Mouse (Mus musculus): Measurements from ENCODE around the gene Zfp92. TPM values are rescaled to one million over a fixed set of nuclear protein-coding genes. Genes with fewer than 3 reads are reported as not detected.

Zfp92 gene
- polyA plus RNA-seq, 1 experiment from 2014 or later, result not detected

DNA sequence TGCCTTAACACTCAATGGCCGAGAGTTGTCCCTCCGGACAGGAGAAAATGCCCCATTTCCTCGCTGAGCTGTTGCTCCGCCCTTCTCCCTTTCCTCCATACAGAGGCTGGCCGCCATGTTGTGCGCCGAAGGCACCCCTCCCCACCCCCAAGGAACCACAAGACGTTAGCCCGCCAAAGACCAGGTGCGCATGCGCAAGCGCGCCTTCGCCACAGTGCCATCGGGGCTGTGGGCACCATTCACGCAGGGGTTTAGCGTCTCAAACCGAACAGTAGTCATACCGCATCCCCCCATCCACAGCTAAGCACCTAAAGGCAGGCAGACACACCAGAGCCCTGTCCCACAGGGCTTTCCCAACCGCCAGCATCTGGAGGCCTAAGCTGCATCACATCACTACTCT, 9.9 kb upstream of the Zfp92 start:
- Histone ChIP-seq H3K27ac (ENCODE audit: low read depth) (no peak overlapping the region), H3K4me1 (ENCODE audit: insufficient read depth) (no peaks in the 10 kb centered on the region), H3K9me3 (ENCODE audit: low read length) (no peaks in the 10 kb centered on the region), H3K4me3 (ENCODE audit: low read depth, low read length) (no peak overlapping the region), H3K36me3 (replicated peaks; ENCODE audit: insufficient read depth, low read length) (no peaks in the 10 kb centered on the region), H3K27me3 (ENCODE audit: insufficient read depth, low read length) (no peaks in the 10 kb centered on the region), H3K9ac (replicated peaks) (no peak overlapping the region), H3K4me2 (ENCODE audit: low read depth, low read length) (no peak overlapping the region)
- ATAC-seq (no peak), DNase-seq (no peak)
- 88% methylated on average over 20 of the region's 20 CpGs for WGBS (ENCODE audit: insufficient replicate concordance)
- TF ChIP-seq CTCF (IDR thresholded peaks at IDR 0.05; ENCODE audit: low read depth) (no peak), EP300 (IDR thresholded peaks at IDR 0.05; ENCODE audit: low read depth) (no peak)

DNA sequence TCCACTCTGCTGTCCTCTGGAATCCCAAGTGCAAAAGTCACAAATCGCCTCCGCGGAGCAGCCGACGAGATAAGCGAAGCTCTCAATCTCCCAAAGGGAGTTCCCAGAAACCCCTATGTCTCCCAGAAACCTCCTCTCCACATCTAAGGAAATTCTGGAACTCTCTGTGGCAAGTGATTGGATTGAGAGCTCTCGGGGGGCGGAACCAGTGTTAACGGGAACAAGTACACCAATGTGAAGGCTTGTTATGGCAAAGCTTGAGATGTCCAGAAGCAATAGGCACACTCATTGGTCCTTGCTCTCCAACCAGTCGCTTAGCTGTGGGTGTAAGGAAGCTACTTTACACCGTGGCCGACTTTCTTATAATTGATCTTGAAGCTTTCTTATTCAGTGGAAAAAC, 9.3 kb upstream of the Zfp92 start:
- TF ChIP-seq CTCF (IDR thresholded peaks at IDR 0.05; ENCODE audit: low read depth) (no peak), EP300 (IDR thresholded peaks at IDR 0.05; ENCODE audit: low read depth) (no peak)
- Histone ChIP-seq H3K9ac (replicated peaks) (no peak overlapping the region), H3K4me3 (ENCODE audit: low read depth, low read length) (no peak overlapping the region), H3K9me3 (ENCODE audit: low read length) (no peaks in the 10 kb centered on the region), H3K27me3 (ENCODE audit: insufficient read depth, low read length) (no peaks in the 10 kb centered on the region), H3K27ac (ENCODE audit: low read depth) (no peak overlapping the region), H3K36me3 (replicated peaks; ENCODE audit: insufficient read depth, low read length) (no peaks in the 10 kb centered on the region), H3K4me2 (ENCODE audit: low read depth, low read length) (no peak overlapping the region), H3K4me1 (ENCODE audit: insufficient read depth) (no peaks in the 10 kb centered on the region)
- WGBS (ENCODE audit: insufficient replicate concordance), result 83% methylated on average over 12 of the region's 12 CpGs
- no peak for DNase-seq
- ATAC-seq, result no peak

DNA sequence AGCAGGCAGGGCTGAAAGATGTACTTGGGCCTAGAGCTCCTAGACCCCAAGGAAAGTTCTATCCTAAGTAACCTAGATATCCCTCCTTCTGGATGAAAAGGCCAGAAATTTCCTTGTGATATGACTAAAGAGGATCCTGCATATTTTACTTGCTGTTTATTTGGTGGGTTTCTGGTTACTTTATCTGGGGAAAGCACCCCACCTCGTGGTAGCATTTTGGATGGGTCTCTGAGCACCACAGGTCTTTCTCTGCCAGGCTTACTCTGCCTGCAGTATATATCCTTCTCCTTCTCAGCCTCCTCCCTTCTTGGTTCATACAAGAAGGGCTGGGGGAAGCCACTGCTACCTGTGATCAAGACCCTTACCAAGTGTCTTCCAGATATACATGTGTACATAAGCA, 1.9 kb downstream of the Zfp92 start:
- TF ChIP-seq EP300 (IDR thresholded peaks at IDR 0.05; ENCODE audit: low read depth) (no peak), CTCF (IDR thresholded peaks at IDR 0.05; ENCODE audit: low read depth) (0 out of 2 replicates have a peak, but pooled peaks have one; percentile 1)
- no peaks in the 10 kb centered on the region for H3K4me1 ChIP-seq (ENCODE audit: insufficient read depth)
- H3K36me3 ChIP-seq (replicated peaks; ENCODE audit: insufficient read depth, low read length), result no peaks in the 10 kb centered on the region
- ATAC-seq (no peak), DNase-seq (no peak)
- peaks cover 7% of the 10 kb centered on the region; the same call in 1 of the 2 replicates for H3K27me3 ChIP-seq (ENCODE audit: insufficient read depth, low read length)
- H3K9me3 ChIP-seq (ENCODE audit: low read length), result no peaks in the 10 kb centered on the region
- H3K4me3 ChIP-seq (ENCODE audit: low read depth, low read length), result no peak overlapping the region
- H3K9ac ChIP-seq (replicated peaks), result no peak overlapping the region
- H3K4me2 ChIP-seq (ENCODE audit: low read depth, low read length), result no peak overlapping the region
- WGBS (ENCODE audit: insufficient replicate concordance), result 15% methylated on average over 1 of the region's 1 CpGs
- H3K27ac ChIP-seq (ENCODE audit: low read depth), result no peak overlapping the region

DNA sequence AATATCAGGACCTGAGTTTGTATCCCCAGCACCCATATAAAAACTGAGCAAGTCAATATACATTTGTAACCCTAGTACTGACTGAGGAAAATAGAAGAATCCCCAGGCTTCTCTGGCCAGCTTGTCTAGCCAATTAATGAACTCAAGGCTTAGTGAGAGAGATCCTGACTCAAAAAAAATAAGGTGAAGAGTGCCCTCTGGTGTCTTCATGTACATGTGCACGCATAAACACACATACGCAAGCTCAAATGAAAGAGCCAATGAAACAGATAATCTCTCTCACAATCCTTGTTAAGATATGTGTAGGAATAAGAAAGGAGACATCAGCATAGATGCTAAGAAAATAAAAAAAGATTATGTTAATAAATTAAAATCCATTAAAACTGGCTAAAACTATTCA, 19.1 kb downstream of the Zfp92 start:
- Histone ChIP-seq H3K36me3 (replicated peaks; ENCODE audit: insufficient read depth, low read length) (no peaks in the 10 kb centered on the region), H3K4me2 (ENCODE audit: low read depth, low read length) (no peak overlapping the region), H3K4me3 (ENCODE audit: low read depth, low read length) (no peak overlapping the region), H3K9me3 (ENCODE audit: low read length) (no peaks in the 10 kb centered on the region), H3K27me3 (ENCODE audit: insufficient read depth, low read length) (no peaks in the 10 kb centered on the region; the same call in 1 of the 2 replicates), H3K27ac (ENCODE audit: low read depth) (no peak overlapping the region), H3K4me1 (ENCODE audit: insufficient read depth) (no peaks in the 10 kb centered on the region), H3K9ac (replicated peaks) (no peak overlapping the region)
- DNase-seq (no peak), ATAC-seq (no peak)
- 80% methylated on average over 2 of the region's 2 CpGs for WGBS (ENCODE audit: insufficient replicate concordance)
- TF ChIP-seq EP300 (IDR thresholded peaks at IDR 0.05; ENCODE audit: low read depth), result no peak
- TF ChIP-seq CTCF (IDR thresholded peaks at IDR 0.05; ENCODE audit: low read depth), result peak; percentile 46

DNA sequence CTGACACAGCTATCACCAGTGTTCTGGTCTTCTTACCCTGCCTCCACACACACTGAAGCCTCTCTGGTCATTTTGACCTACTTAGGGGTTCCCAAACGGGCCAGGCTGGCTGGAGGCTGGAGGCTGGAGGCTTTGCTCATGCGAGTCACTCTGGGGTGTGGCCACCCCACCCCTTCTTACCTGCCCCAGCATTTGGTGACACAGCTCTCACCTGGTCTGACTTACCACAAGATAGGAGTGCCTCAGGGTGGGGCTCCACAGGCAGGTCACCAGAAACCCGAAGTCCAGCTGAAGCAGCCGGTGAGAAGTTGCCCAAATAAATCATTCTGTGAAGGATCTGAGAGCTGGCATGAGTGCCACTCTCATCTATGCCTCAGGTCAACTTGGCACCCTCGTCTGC, 22.0 kb downstream of the Zfp92 start:
- no peak for TF ChIP-seq CTCF (IDR thresholded peaks at IDR 0.05; ENCODE audit: low read depth)
- no peak for TF ChIP-seq EP300 (IDR thresholded peaks at IDR 0.05; ENCODE audit: low read depth)
- Histone ChIP-seq H3K27me3 (ENCODE audit: insufficient read depth, low read length) (no peaks in the 10 kb centered on the region; the same call in 1 of the 2 replicates), H3K4me3 (ENCODE audit: low read depth, low read length) (no peak overlapping the region), H3K27ac (ENCODE audit: low read depth) (no peak overlapping the region), H3K4me2 (ENCODE audit: low read depth, low read length) (no peak overlapping the region), H3K4me1 (ENCODE audit: insufficient read depth) (no peaks in the 10 kb centered on the region), H3K9me3 (ENCODE audit: low read length) (no peaks in the 10 kb centered on the region), H3K9ac (replicated peaks) (no peak overlapping the region), H3K36me3 (replicated peaks; ENCODE audit: insufficient read depth, low read length) (no peaks in the 10 kb centered on the region)
- DNase-seq (no peak), ATAC-seq (no peak)
- WGBS (ENCODE audit: insufficient replicate concordance), result 68% methylated on average over 5 of the region's 5 CpGs

DNA sequence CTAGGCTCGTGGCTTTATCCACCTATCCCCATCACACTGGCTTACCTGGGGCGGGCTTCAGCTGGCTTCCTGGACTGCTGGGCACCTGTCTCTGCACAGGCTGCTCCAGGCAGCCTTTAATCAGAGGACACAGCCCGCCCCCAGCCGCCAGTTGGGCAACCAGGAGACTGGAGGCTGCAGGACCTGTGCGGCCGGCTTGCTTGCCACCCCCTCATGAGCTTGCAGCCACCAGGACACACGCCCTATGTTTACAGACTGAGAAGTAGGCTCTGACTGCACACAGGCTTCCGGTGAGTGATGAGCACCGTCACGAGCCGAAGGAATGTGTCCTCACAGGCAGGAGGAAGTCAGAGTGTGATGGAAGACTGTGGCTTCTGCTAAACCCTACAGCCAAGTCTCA, 24.4 kb downstream of the Zfp92 start, which contains the start of gene Trex2:
Trex2 (minus strand) TSS at position 93 of the 400 bp plus-strand sequence.
- H3K27ac ChIP-seq (ENCODE audit: low read depth), result no peak within 1 kb of the TSS
- no peaks in the 10 kb centered on the region for H3K9me3 ChIP-seq (ENCODE audit: low read length)
- no peak within 1 kb of the TSS for H3K4me2 ChIP-seq (ENCODE audit: low read depth, low read length)
- DNase-seq, result no peak
- H3K9ac ChIP-seq (replicated peaks), result no peak within 1 kb of the TSS
- WGBS (ENCODE audit: insufficient replicate concordance), result 55% methylated on average over 11 of the region's 11 CpGs
- H3K27me3 ChIP-seq (ENCODE audit: insufficient read depth, low read length), result no peaks in the 10 kb centered on the region; the same call in 1 of the 2 replicates
- no peak for TF ChIP-seq EP300 (IDR thresholded peaks at IDR 0.05; ENCODE audit: low read depth)
- no peak for TF ChIP-seq CTCF (IDR thresholded peaks at IDR 0.05; ENCODE audit: low read depth)
- H3K4me1 ChIP-seq (ENCODE audit: insufficient read depth), result no peaks in the 10 kb centered on the region
- H3K4me3 ChIP-seq (ENCODE audit: low read depth, low read length), result no peak within 1 kb of the TSS
- ATAC-seq, result peak; percentile 29; the same call in 1 of the 2 replicates
- no peaks in the 10 kb centered on the region for H3K36me3 ChIP-seq (replicated peaks; ENCODE audit: insufficient read depth, low read length)

DNA sequence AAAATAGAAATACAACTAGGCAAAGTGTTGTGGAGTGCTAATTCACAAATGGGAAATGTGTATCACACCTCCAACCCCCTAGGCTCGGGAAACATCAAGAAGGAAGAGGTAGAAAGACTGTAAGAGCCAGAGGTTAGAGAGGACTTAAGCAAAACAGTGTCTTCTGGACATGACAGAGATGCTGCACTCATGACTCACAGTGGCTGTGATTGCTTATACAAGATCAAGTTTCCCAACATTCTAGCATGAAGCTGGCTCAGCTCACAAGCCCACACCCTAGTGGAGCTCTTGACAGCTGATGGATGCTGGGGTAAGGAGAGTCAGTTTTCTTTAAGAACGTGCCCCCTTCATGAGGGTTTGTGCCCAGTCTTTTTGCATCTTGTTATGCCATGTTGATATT, 30.5 kb downstream of the Zfp92 start:
- Histone ChIP-seq H3K4me3 (ENCODE audit: low read depth, low read length) (no peak overlapping the region), H3K4me1 (ENCODE audit: insufficient read depth) (no peaks in the 10 kb centered on the region), H3K4me2 (ENCODE audit: low read depth, low read length) (no peak overlapping the region), H3K36me3 (replicated peaks; ENCODE audit: insufficient read depth, low read length) (peaks cover 2% of the 10 kb centered on the region; the same call in 1 of the 2 replicates), H3K9me3 (ENCODE audit: low read length) (no peaks in the 10 kb centered on the region), H3K9ac (replicated peaks) (no peak overlapping the region), H3K27ac (ENCODE audit: low read depth) (no peak overlapping the region), H3K27me3 (ENCODE audit: insufficient read depth, low read length) (no peaks in the 10 kb centered on the region)
- WGBS (ENCODE audit: insufficient replicate concordance), result 61% methylated on average over 2 of the region's 2 CpGs
- DNase-seq (no peak), ATAC-seq (no peak)
- TF ChIP-seq EP300 (IDR thresholded peaks at IDR 0.05; ENCODE audit: low read depth) (no peak), CTCF (IDR thresholded peaks at IDR 0.05; ENCODE audit: low read depth) (no peak)

All from liver, postnatal 0 days (tissue).